Mouse (Mus musculus) R1 (cell line): Measurements from ENCODE around the gene Rnf126.
A peak's percentile ranks its signal among the peaks of the same experiment; 100 is the strongest.

Source experiments
- DNase-seq: peaks from one replicate; pipeline ENCODE4 v3.0.0-alpha.2; 2018; ENCODE audit warnings: low read depth, low spot score

Gene Rnf126

DNA sequence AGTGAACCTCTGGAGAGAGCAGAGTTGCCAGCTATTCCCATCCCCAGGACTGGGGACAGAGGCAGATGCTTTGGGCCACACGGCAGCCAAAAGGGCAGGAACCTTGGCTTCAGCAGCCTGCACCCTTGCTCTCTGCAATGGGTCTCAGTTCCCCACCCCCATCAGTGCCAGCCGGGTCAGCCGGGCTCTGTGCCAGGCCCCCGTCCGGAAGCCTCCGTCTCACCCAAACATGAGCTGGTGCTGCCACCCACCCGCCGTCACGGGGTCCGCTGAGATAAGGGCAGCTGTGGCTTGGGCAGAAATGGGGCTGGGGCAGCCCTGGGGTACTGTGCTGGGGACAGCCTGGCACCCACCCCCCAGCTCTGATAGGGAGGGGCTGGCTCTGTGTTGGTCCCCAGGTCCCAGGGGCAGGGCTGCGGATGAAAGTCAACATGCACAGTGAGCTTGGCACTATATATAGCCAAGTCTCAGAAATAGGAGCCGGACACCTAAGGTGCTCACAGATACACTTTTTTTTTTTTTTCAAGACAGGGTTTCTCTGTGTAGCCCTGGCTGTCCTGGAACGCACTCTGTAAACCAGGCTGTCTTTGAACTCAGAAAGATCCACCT lies 37.3 kb downstream of the Rnf126 start:
- no peak for DNase-seq

DNA sequence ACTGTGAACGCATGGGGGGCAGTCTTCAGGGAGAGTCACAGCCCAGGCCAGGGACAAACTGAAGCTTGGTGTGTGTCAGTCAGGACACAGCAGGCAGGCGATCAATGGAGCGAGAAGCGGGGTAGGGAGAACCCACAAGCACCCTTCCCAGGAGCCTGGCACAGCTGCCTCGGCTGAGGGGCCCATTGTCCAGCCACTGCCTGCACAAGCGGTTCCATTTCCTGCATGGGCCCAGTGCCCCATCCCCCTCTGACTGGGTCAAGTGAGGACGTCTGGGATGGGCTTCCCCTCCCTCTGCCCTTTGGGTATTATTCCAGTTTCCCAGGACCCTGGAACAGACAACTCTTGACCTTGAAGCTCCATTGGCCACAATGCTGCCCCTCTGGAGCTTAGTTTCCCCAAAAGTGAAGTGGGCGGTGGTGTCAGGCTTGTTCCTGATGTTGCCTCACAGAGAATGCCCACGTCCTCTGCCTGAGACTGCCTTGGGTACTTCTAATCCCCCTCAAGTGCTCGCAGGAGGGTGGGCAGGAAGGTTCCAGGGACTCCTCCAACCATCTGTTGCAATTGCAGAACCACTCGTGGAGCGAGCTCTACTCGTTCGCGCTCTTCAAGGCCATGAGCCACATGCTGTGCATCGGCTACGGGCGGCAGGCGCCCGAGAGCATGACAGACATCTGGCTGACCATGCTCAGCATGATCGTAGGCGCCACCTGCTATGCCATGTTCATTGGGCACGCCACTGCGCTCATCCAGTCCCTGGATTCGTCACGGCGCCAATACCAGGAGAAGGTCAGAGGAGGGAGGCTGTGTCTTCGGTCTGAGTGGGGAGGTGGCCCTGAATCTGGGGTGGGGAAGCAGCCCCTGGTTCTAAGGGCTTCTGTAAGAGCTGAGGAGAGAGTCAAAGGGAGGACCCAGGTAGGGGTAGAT lies 38.2 kb downstream of the Rnf126 start:
- DNase-seq = no peak

DNA sequence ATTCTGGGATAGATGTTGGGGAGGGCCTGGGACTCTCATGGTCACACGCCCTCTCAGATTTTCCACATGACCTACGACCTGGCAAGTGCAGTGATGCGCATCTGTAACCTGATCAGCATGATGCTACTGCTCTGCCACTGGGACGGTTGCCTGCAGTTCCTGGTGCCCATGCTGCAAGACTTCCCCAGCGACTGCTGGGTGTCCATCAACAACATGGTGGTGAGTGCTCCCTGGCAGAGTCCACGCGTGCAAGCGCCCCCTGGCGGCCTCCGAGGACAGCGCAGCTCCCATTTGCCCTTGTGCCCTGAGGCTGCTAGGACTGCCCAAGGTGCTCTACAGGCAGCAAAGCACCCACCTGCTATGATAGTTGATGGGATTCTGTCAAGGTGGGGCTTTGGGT lies 40.7 kb downstream of the Rnf126 start:
- DNase-seq = peak; percentile 72

DNA sequence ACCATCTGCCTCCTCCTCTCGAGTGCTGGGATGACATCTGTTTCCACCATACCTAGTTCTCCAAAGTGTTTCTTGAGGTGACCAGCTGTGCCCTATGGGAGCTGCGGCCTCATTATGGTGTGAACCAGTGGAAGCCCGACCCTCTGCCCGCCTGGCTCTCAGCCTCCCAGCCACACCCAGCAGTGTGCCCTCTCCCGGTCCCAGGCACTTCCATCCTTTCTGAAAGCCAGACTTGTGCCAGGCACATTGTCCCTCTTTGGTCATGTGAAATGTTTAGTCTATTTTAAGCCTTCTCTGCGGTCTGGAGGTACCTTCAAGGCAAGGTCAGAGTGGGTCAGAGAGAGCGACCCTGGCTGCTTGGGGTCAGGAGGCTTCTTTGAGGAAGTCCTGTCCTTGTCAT lies 43.1 kb downstream of the Rnf126 start:
- no peak for DNase-seq

DNA sequence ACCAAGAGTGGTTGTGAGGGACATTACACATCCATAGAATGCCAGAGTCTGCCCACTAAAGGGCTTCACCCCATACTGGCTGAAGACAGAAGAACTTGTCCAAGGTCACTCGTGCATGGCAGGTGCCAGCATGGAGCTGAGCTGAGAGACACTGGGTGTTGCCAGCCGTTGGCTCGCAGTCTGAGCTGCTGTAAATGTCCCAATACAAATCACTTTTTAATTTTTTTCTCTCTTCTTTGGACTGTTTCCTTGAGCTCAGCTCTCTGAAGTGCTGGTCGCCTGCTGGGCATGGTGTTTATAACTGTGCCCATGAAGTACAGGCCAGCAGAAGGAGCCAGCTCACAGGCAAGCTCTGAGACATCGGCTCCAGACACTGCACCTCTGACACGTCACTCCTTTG lies 43.7 kb downstream of the Rnf126 start:
- no peak for DNase-seq

DNA sequence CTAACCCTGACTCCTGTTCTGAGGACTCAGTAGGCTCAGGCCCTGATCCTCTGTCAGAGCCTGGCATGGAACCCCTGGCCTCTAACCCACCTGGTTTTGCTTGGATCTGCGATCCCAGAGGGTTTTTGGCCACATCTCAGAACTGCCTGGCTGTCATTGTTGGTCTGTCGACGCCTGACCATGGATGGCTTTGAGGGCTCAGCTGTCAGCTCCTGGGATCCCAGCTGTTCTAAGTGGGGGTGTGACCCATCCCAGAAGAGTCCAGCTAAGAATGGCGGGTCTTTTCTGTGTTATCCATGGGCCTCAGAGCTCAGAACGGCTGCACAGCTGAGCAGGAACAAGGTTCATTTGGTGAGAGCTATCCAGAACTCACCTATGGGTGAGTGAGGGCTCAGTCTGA lies 45.7 kb downstream of the Rnf126 start:
- DNase-seq = no peak

DNA sequence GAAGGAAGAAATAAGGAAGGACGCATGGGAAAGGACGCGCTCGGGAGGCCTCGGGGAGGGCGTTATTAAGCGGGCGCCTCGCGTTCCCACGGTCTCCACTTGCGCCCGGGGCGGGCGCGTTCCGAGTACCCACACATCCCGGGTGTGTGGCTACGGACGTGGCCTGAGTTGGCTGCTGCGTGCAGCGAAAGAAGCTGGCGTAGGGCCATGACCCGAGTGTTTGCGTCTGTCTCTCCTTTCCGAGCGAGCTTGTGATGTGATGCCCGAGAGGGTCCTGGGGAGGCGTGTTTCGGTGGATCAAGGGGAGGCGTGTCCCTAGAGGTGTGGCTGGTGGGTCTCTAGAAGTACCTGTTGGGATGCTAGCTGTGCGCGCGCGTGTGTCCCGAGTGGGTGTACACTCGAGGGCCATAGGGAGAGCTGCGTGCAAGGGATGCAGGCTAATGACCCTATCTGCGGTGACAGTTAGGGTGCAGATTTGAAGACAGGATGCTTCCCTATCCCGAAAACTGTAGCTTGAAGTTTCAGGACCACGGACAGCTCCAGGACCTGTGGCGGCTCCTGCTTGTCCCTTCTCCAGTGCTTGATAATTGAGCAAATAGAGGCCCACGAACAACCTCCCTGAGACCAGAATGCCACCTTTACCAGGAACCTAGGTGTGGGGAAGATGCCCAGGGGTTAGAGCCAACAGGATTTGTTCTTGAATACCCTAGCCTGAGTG lies 49.0 kb downstream of the Rnf126 start:
- DNase-seq = peak; percentile 85

DNA sequence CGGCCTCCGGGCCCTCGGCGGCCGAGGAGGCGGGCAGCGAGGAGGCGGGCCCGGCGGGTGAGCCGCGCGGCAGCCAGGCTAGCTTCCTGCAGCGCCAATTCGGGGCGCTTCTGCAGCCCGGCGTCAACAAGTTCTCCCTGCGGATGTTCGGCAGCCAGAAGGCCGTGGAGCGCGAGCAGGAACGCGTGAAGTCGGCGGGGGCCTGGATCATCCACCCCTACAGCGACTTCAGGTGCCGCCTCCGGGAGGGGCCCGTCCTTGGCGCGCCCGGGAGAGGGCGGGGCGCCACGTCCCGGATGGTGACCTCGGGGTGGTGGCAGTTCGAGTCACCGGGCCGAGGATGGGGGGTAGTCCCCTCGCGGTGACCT lies 49.8 kb downstream of the Rnf126 start:
- no peak for DNase-seq

DNA sequence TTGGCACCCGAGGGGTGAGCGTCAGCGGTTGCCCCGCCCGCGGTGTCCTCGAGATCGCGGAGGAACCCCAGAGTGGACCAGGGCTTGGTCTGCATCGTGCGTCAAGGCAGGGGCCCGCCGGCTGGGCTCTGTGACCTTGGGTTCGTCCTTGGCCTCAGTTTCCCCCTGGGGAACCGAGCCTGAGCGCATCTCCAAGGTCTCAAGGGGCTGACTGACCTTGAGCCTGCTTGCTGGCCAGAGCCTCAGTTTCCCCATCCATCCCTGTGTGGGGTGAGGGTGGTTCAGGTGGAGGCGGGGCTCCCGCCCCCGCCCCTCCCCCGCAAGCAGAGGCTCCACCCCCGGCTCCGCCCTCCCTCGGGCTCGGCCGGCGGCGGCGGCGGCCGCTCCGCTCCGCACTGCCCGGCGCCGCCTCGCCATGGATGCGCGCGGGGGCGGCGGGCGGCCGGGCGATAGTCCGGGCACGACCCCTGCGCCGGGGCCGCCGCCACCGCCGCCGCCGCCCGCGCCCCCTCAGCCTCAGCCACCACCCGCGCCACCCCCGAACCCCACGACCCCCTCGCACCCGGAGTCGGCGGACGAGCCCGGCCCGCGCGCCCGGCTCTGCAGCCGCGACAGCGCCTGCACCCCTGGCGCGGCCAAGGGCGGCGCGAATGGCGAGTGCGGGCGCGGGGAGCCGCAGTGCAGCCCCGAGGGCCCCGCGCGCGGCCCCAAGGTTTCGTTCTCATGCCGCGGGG lies 50.3 kb downstream of the Rnf126 start, which contains the start of gene Hcn2:
TSS of gene Hcn2 (plus strand) at position 381 of the 734 bp plus-strand sequence.
- DNase-seq = no peak

DNA sequence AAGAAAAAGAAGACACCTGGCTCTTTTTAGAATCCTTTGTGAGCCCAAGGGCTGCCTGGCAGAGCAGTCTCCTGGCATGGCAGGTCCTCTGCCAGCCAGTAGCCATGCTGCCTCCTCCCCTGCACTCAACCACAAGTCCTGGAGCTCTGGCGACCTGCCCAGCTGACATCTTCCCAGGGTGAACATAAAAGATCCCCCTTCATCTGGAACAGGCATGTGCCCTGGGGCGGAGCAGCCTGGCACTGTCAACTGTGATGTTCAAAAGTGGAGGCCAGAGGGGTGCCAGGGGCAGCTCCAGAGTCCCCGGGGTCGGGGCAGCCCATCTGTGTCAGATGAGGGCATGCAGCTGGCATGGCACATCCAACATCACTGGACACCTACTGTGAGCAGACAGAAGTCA lies 51.8 kb downstream of the Rnf126 start:
- no peak for DNase-seq

DNA sequence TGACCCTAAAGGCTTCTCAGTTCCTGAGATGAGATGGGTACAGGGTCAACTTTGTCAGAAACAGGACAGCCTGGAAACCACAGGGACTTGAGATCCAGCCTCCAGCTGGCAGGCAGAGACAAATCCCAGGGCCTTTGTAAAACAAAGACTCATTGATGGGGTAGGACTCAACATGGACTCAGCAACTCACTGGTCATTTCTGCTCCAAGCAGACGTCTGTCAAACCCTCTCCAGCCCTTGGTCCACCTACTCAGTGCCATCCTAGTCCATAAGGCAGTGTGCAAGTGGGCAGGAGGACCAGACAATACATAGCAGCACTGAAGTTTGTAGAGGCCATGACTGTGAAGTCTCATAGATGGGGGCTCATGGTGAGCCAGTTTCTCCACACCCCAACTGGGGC lies 53.6 kb downstream of the Rnf126 start:
- no peak for DNase-seq

DNA sequence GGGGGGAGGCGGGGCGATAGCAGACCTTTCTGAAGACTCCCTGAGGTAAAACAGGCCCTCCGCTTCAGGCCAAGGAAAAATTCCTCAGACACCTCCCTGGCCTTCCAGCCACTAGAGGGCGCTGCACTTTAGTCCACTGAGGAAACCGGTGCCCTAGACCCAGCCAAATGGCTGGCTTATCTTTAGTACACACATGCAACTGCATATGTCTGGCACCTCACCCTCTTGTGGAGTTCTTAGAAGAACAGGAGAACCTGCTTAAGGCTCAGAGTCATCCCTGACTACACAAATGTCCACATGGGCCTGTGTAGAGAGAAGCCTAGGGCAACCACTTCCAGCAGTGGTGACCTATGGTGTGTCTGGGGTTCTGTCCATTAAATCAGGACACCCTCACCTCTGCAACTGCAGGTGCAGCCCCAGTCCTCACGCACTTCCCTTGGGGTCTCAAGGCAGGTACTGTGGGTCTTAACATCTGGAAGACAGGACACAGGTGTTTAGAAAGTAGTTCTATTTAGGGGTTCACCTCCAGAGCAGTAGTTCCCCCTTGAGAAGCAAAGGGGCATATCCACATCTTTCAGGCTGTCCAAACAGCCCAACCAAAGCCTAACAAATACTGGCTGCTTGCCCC lies 54.1 kb downstream of the Rnf126 start:
- peak; percentile 92 for DNase-seq

DNA sequence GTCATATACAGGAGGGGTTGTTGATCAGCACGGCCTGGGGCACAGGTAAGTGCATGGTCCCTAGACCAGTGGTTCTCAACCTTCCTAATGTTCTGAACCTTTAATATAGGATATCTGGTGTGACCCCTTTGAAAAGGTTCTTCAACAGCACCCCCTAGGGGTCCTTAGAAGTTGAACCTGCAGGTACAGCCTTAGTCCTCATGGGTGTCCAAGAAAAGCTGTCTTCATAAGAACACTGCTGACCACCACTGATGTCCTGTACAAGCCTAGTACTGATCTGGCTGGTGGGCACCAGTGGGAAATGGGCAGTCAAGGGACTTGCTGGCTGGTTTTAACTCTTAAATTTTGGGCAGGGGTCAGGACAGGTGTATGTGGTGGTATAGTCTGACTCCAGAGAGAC lies 54.7 kb downstream of the Rnf126 start:
- DNase-seq = peak; percentile 78

DNA sequence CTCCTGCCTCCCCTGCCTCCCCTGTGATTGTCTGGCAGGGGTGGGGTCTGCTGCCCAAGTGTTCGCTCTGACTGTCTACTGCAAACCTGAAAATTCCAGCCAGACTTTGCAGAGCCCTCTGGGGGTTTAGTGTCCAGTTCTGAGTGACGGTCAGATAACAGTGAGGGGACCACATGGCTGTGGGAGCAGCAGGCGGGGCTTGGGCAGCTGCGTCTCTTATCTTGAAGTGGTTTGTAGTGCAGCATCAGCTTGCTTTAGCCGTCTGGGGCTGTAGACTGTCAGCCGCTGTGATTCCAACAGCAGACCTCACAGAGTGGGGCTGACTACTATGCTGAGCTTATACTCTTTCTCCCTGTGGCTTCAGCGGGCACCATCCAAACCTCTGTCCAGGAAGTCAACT lies 57.4 kb downstream of the Rnf126 start:
- DNase-seq = no peak

DNA sequence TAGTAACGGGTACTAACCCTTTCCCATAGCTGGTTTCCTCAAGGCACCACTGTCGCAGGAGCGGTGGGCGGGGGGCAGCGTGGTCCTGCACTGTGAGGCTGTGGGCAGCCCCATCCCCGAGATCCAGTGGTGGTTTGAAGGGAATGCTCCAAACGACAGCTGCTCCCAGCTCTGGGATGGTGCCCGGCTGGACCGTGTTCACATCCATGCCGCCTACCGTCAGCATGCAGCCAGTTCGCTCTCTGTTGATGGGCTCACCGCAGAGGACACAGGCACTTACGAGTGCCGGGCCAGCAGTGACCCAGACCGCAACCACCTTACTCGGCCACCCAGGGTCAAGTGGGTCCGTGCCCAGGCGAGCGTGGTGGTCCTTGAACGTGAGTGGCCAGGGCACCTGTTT lies 58.1 kb downstream of the Rnf126 start:
- DNase-seq = no peak
